Mouse (Mus musculus) lung, embryonic 16.5 days (tissue): Measurements from ENCODE around the gene Cryba1. TPM values are rescaled to one million over a fixed set of nuclear protein-coding genes. Genes with fewer than 3 reads are reported as not detected.

Experiments used
- ATAC-seq: fragments of 200-750 bp; cut with Nextera tagmentation; 2 replicates; pipeline ENCODE4 v1.8.0; 2017; ENCODE audit warnings: low read depth, mild to moderate bottlenecking, moderate library complexity
- H3K27ac ChIP-seq: fragments of 300-500 bp; sonication (generic); 2 replicates; pipeline ENCODE4 v1.5.1; 2014; ENCODE audit warnings: mild to moderate bottlenecking, control low read depth, low read length
- H3K27me3 ChIP-seq: fragments of 300-500 bp; sonication (generic); 2 replicates; pipeline ENCODE4 v1.6.1; 2014; ENCODE audit warnings: low read depth, low read length, mixed read lengths; ENCODE audit not compliant: control insufficient read depth, insufficient read depth
- H3K36me3 ChIP-seq: fragments of 300-500 bp; sonication (generic); 2 replicates; pipeline ENCODE4 v1.6.1; 2014; ENCODE audit warnings: low read length; ENCODE audit not compliant: control insufficient read depth, insufficient read depth
- H3K4me1 ChIP-seq: fragments of 300-500 bp; sonication (generic); replicated peaks from 2 replicates; pipeline ENCODE4 v1.6.1; 2014; ENCODE audit warnings: low read length, mixed read lengths; ENCODE audit not compliant: control insufficient read depth, insufficient read depth
- H3K4me2 ChIP-seq: fragments of 300-500 bp; sonication (generic); 2 replicates; pipeline ENCODE4 v1.6.1; 2014; ENCODE audit warnings: low read depth, low read length, control low read depth
- H3K4me3 ChIP-seq: fragments of 300-500 bp; sonication (generic); 2 replicates; pipeline ENCODE4 v1.5.1; 2014; ENCODE audit warnings: mild to moderate bottlenecking, low read length, control low read depth
- H3K9ac ChIP-seq: fragments of 300-500 bp; sonication (generic); 2 replicates; pipeline ENCODE4 v1.6.1; 2014; ENCODE audit warnings: low read length, control low read depth
- H3K9me3 ChIP-seq: fragments of 300-500 bp; sonication (generic); 2 replicates; pipeline ENCODE4 v1.6.1; 2016; ENCODE audit warnings: low read length; ENCODE audit not compliant: control insufficient read depth
- WGBS: fragments of 180-500 bp; shearing (Covaris S2); extraction: QIAGEN DNeasy Blood & Tissue Kit; methylation state at CpG from one replicate; pipeline ENCODE4 v1.1.7; 2014; 5-methylcytosine and 5-hydroxymethylcytosine counted together
- polyA plus RNA-seq: library from polyadenylated mRNA; unstranded; fragments of >200 nt; fragmentation: Nextera tagmentation; extraction: Ambion mirVana; gene quantifications from 2 replicates; pipeline ENCODE4 v1.2.1, GENCODE M21; 2015

Cryba1 gene
- polyA plus RNA-seq, 1 experiment from 2014 or later, result not detected

DNA sequence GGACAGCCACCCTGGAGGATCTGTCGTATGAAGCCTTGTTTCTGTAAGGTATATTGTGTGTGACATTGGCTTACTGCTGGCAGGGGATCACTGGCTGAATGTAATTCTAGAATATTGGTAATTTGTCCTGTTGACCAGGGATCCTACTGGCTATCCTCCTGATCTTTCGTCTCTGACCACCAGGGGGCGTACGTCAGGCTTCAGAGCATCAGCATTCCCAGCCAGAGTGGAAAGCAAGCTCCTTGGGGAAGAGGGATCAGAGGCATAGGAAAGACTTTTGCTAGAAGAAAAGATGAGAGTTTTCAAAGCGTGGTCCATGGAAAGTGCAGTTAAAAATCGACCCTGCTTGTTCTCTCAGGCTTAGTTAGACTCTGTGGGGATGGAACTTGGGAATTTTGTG is 12.2 kb upstream of the Cryba1 start:
- H3K4me1 ChIP-seq, result no peaks in the 10 kb centered on the region
- no peak overlapping the region for H3K4me3 ChIP-seq
- no peak overlapping the region for H3K9ac ChIP-seq
- peak; percentile 36; the same call in 1 of the 2 replicates for ATAC-seq
- H3K27me3 ChIP-seq, result no peaks in the 10 kb centered on the region
- no peak overlapping the region for H3K4me2 ChIP-seq
- no peaks in the 10 kb centered on the region for H3K9me3 ChIP-seq
- H3K36me3 ChIP-seq, result no peaks in the 10 kb centered on the region
- no peak overlapping the region for H3K27ac ChIP-seq
- 3% methylated on average over 6 of the region's 6 CpGs for WGBS

- Histone ChIP-seq H3K9me3 (no peaks in the 10 kb centered on the region), H3K36me3 (no peaks in the 10 kb centered on the region), H3K27me3 (no peaks in the 10 kb centered on the region), H3K27ac (no peak overlapping the region), H3K4me1 (no peaks in the 10 kb centered on the region), H3K4me3 (no peak overlapping the region), H3K4me2 (no peak overlapping the region), H3K9ac (no peak overlapping the region)
- 56% methylated on average over 2 of the region's 2 CpGs for WGBS
- no peak for ATAC-seq
These were observed 3.5 kb upstream of the Cryba1 start for GRCm38 (mm10) chr11:77728587-77728986.

DNA sequence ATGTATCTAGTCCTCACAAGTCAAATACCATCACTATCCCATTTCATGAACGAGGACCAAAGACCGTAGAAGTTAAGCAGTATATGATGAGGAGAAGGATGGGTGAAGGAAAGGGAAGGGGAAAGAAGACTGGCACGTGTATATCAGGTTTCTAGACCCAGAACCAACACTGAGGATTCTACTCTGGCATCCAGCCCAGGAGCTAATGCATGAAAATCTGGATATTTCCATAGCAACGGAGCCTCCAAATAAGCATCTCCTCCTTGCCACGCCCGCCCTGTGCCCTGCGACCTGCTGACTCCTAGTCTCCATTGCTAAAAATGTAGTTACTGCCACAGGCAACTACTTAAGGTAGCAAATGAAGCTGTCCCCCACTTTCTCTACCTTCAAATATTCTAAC is 317 bp downstream of the Cryba1 start:
- 75% methylated on average over 7 of the region's 7 CpGs for WGBS
- no peak overlapping the region for H3K27ac ChIP-seq
- H3K9ac ChIP-seq, result no peak overlapping the region

GRCm38 (mm10) chr11:77721389-77721788 is 3.7 kb downstream of the Cryba1 start:
- Histone ChIP-seq H3K9ac (no peak overlapping the region), H3K27me3 (no peaks in the 10 kb centered on the region), H3K27ac (no peak overlapping the region), H3K36me3 (no peaks in the 10 kb centered on the region), H3K4me2 (no peak overlapping the region), H3K9me3 (no peaks in the 10 kb centered on the region), H3K4me3 (no peak overlapping the region), H3K4me1 (no peaks in the 10 kb centered on the region)
- WGBS, result 90% methylated on average over 4 of the region's 4 CpGs
- ATAC-seq, result no peak

More for the DNA sequence above, 317 bp downstream of the Cryba1 start:
- no peak overlapping the region for H3K4me2 ChIP-seq
- no peaks in the 10 kb centered on the region for H3K27me3 ChIP-seq
- no peaks in the 10 kb centered on the region for H3K9me3 ChIP-seq
- no peak overlapping the region for H3K4me3 ChIP-seq
- H3K36me3 ChIP-seq, result no peaks in the 10 kb centered on the region
- no peaks in the 10 kb centered on the region for H3K4me1 ChIP-seq
- no peak for ATAC-seq

DNA sequence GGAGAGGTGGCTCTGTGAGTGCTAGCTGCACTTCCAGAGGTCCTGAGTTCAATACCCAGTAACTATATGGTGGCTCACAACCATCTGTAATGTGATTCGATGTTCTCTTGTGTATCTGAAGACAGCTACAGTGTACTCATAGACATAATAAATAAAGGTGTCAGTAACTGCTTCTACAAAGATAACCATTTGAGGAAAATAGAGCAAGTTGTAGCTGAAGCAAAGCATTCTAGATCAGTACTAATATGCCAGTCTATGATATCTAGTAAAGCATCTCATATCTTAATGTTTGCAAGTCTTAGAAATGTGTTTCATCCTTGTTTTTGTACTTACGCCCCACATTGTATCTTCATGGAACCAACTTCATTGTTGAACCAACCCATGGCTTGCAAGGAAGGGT is 6.0 kb downstream of the Cryba1 start:
- no peaks in the 10 kb centered on the region for H3K27me3 ChIP-seq
- no peak overlapping the region for H3K27ac ChIP-seq
- no peaks in the 10 kb centered on the region for H3K4me1 ChIP-seq
- H3K36me3 ChIP-seq, result no peaks in the 10 kb centered on the region
- H3K9me3 ChIP-seq, result no peaks in the 10 kb centered on the region
- no peak overlapping the region for H3K4me2 ChIP-seq
- no peak overlapping the region for H3K4me3 ChIP-seq
- 95% methylated on average over 2 of the region's 2 CpGs for WGBS
- ATAC-seq, result no peak
- H3K9ac ChIP-seq, result no peak overlapping the region

- WGBS, result 83% methylated on average over 3 of the region's 3 CpGs
- ATAC-seq, result no peak
These were observed 11.3 kb downstream of the Cryba1 start for GRCm38 (mm10) chr11:77713736-77714135.

DNA sequence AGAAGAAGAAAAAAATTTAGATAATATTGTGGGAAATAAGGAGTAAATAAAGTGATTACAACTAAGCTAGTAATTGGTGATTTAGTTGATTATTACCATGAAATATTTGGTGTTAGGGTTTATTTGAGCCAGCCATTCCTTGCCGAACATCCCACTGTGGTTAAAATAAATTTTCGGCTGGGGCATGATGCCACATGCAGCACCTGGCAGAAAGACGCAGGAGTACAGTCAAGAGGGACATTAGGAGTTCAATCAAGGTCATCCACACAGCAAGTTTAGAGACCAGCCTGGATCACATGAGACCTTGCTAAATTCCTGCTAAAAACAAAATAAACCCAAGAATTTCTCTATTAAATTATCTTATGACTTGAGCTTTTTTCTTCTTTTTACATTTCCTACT is 16.0 kb downstream of the Cryba1 start:
- Histone ChIP-seq H3K4me1 (no peaks in the 10 kb centered on the region), H3K36me3 (peaks cover 23% of the 10 kb centered on the region), H3K9me3 (no peaks in the 10 kb centered on the region), H3K4me2 (no peak overlapping the region), H3K27me3 (no peaks in the 10 kb centered on the region), H3K4me3 (no peak overlapping the region), H3K27ac (no peak overlapping the region), H3K9ac (no peak overlapping the region)
- 64% methylated on average over 3 of the region's 3 CpGs for WGBS
- ATAC-seq, result no peak

More at GRCm38 (mm10) chr11:77713736-77714135, 11.3 kb downstream of the Cryba1 start:
- Histone ChIP-seq H3K4me1 (no peaks in the 10 kb centered on the region), H3K4me3 (no peak overlapping the region), H3K27ac (no peak overlapping the region), H3K4me2 (no peak overlapping the region), H3K9me3 (no peaks in the 10 kb centered on the region), H3K36me3 (peaks cover 9% of the 10 kb centered on the region; the same call in 1 of the 2 replicates), H3K27me3 (no peaks in the 10 kb centered on the region), H3K9ac (no peak overlapping the region)

- no peaks in the 10 kb centered on the region for H3K27me3 ChIP-seq
- H3K4me3 ChIP-seq, result no peak overlapping the region
- H3K4me1 ChIP-seq, result no peaks in the 10 kb centered on the region
- no peak overlapping the region for H3K27ac ChIP-seq
- H3K4me2 ChIP-seq, result no peak overlapping the region
- 90% methylated on average over 3 of the region's 3 CpGs for WGBS
- H3K36me3 ChIP-seq, result peaks cover 25% of the 10 kb centered on the region
- ATAC-seq, result no peak
- H3K9me3 ChIP-seq, result no peaks in the 10 kb centered on the region
- no peak overlapping the region for H3K9ac ChIP-seq
These were observed 19.2 kb downstream of the Cryba1 start for GRCm38 (mm10) chr11:77705920-77706319.

DNA sequence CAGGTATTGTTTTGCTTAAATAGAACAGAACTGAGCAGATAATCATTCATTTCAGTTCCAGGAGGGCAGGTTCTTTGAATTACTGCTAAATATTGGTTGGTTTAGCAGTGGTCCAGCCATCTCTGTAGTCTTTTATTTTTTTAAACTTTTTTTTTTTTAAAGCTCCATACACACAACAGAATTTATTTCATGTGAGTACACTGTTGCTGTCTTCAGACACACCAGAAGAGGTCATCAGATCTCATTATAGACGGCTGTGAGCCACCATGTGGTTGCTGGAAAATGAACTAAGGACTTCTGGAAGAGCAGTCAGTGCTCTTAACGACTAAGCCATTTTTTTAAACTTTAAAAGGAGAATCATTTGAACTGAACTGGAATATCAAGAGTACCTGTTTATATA is 27.9 kb downstream of the Cryba1 start:
- Histone ChIP-seq H3K4me3 (no peak overlapping the region), H3K9me3 (no peaks in the 10 kb centered on the region), H3K36me3 (peaks cover 29% of the 10 kb centered on the region), H3K4me2 (no peak overlapping the region), H3K27ac (no peak overlapping the region), H3K27me3 (no peaks in the 10 kb centered on the region), H3K9ac (no peak overlapping the region), H3K4me1 (no peaks in the 10 kb centered on the region)
- ATAC-seq, result no peak
- WGBS, result 49% methylated on average over 2 of the region's 2 CpGs

DNA sequence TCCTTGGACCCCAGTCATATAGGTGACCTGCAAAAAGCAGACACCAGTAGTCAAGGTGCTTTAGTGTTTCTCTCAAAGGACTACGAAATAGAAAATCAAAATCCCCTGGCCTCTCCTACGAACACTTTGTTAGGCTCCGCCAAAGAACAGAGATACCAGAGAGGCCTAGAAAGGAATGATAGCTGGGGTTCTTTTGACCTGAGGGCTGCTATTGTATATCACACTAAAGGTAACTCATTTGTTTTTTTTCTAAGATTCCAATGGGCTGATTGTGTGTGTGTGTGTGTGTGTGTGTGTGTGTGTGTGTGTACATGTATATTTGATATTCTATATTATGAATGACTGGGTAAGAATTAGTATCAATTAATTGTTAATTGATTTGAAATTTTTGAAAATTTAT is 32.1 kb downstream of the Cryba1 start:
- Histone ChIP-seq H3K27ac (no peak overlapping the region), H3K4me1 (peaks cover 7% of the 10 kb centered on the region; the same call in 1 of the 2 replicates), H3K27me3 (no peaks in the 10 kb centered on the region), H3K9ac (no peak overlapping the region), H3K36me3 (peaks cover 34% of the 10 kb centered on the region), H3K4me2 (no peak overlapping the region), H3K4me3 (no peak overlapping the region), H3K9me3 (no peaks in the 10 kb centered on the region)
- ATAC-seq, result no peak
- WGBS, result 92% methylated on average over 3 of the region's 3 CpGs
